Mouse (Mus musculus) hindbrain, embryonic 13.5 days (tissue): ENCODE measurements around the gene Ryr2. TPM values are rescaled to one million over a fixed set of nuclear protein-coding genes. Genes with fewer than 3 reads are reported as not detected.

Experiments
- ATAC-seq: fragments of 200-750 bp; cut with Nextera tagmentation; 2 replicates; pipeline ENCODE4 v1.8.0; 2017; ENCODE audit warnings: moderate TSS enrichment; ENCODE audit not compliant: low FRiP score
- H3K27ac ChIP-seq: fragments of 300-500 bp; sonication (generic); 2 replicates; pipeline ENCODE4 v1.5.1; 2015; ENCODE audit warnings: inconsistent platforms, mild to moderate bottlenecking, moderate library complexity
- H3K27me3 ChIP-seq: fragments of 300-500 bp; sonication (generic); 2 replicates; pipeline ENCODE4 v1.6.1; 2015; ENCODE audit warnings: mild to moderate bottlenecking, inconsistent platforms
- H3K36me3 ChIP-seq: fragments of 300-500 bp; sonication (generic); 2 replicates; pipeline ENCODE4 v1.6.1; 2015; ENCODE audit warnings: mild to moderate bottlenecking, inconsistent platforms
- H3K4me1 ChIP-seq: fragments of 300-500 bp; sonication (generic); replicated peaks from 2 replicates; pipeline ENCODE4 v1.6.1; 2015; ENCODE audit warnings: inconsistent platforms
- H3K4me2 ChIP-seq: fragments of 300-500 bp; sonication (generic); 2 replicates; pipeline ENCODE4 v1.6.1; 2015; ENCODE audit warnings: inconsistent platforms, mild to moderate bottlenecking, moderate library complexity
- H3K4me3 ChIP-seq: fragments of 300-500 bp; sonication (generic); 2 replicates; pipeline ENCODE4 v1.5.1; 2015; ENCODE audit warnings: mild to moderate bottlenecking, inconsistent platforms
- H3K9ac ChIP-seq: fragments of 300-500 bp; sonication (generic); 2 replicates; pipeline ENCODE4 v1.6.1; 2015; ENCODE audit warnings: mild to moderate bottlenecking, inconsistent platforms
- H3K9me3 ChIP-seq: fragments of 300-500 bp; sonication (generic); 2 replicates; pipeline ENCODE4 v1.6.1; 2016; ENCODE audit warnings: inconsistent platforms
- whole genome bisulfite sequencing: fragments of 180-500 bp; shearing (Covaris S2); methylation state at CpG from one replicate; pipeline ENCODE4 v1.1.7; 2015; 5-methylcytosine and 5-hydroxymethylcytosine counted together
- polyA plus RNA-seq: library from polyadenylated mRNA; unstranded; fragments of >200 nt; fragmentation: Nextera tagmentation; extraction: Ambion mirVana; gene quantifications from 2 replicates; pipeline ENCODE4 v1.2.1, GENCODE M21; 2015

Gene Ryr2
- polyA plus RNA-seq, 1 experiment from 2014 or later = 2.2 TPM

DNA sequence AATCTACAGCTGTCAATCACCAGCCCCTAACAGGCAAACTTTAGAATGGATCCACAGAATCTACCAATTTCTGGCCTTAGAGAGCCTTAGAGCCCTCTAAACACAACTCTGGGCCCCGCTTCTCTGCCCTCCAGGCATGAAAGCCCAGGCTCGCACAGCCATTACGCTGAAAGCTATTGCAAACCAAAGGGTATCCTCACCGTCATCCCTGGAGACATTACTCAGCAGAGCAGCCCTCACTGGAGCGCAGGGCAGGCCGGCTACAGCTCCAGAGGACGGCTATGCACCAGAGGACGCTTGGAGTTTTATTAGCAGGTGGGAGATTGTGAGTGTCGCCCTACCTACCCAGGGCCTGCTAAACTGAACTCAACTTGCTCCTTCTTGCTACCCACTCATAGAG, 88.7 kb downstream of the Ryr2 start:
- Histone ChIP-seq H3K4me1 (0 out of 2 replicates have a peak, but pooled peaks cover 3% of the 10 kb centered on the region), H3K4me2 (no peak overlapping the region), H3K4me3 (no peak overlapping the region), H3K9me3 (no peaks in the 10 kb centered on the region), H3K9ac (no peak overlapping the region), H3K36me3 (no peaks in the 10 kb centered on the region), H3K27me3 (no peaks in the 10 kb centered on the region), H3K27ac (0 out of 2 replicates have a peak overlapping the region, but pooled peaks have one; percentile 10)
- ATAC-seq = peak; percentile 75; the same call in 1 of the 2 replicates
- 64% methylated on average over 9 of the region's 9 CpGs for WGBS

DNA sequence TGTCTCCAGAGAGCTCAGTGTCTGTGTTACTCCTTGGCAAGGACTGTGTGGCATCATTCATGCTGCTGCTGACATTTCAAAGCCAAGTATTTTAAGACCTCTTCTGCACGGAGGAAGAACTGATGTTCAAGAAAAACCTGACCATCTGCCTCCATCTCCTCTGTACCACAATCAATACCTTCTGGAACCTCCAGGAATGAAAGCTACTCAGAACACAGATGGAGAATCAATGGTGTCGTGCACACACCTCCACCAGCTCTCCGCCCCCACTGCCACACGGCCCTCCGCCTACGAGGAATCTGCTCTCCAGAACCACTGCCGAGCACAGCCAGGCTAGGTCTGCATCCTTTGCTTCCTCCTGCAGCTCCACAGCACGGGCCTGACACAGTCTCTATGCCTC, 92.8 kb downstream of the Ryr2 start:
- H3K36me3 ChIP-seq = no peaks in the 10 kb centered on the region
- H3K9ac ChIP-seq = no peak overlapping the region
- no peak overlapping the region for H3K4me3 ChIP-seq
- peaks cover 6% of the 10 kb centered on the region; the same call in 1 of the 2 replicates for H3K4me1 ChIP-seq
- 82% methylated on average over 8 of the region's 8 CpGs for WGBS
- no peak overlapping the region for H3K4me2 ChIP-seq
- no peaks in the 10 kb centered on the region for H3K27me3 ChIP-seq
- no peak for ATAC-seq
- H3K9me3 ChIP-seq = no peaks in the 10 kb centered on the region
- H3K27ac ChIP-seq = no peak overlapping the region

DNA sequence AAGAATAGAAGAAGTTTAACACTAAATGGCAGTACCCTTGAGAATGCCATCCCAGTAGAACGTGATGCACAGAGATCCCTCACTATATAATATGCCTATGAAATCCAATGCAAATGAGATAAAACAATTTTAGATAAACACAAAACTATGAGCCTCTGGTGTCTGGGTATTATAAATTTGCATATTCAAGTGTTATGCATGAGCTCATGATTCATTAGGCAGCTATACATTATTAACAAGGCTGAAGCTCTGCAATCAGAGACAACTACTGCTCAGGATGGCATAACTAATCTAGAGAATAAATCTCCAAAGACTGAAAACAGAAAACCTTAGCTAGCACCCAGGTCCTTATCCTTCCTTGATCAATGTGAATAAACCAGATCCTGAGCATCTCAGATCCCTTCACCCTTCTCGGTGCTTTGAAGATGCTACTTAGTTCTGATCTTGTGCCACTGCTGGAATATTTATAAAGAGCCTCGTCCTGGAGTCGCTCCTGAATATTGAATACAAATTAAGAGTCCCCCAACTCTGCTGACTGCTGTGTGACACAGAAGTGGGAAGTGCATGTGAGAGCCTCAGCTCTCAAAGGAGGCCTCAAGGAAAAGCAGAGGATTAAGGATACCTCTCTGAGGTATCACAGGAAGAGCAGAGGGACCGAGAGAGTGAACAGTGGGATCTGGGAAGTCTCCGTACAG, 97.6 kb downstream of the Ryr2 start:
- Histone ChIP-seq H3K4me1 (peaks cover 6% of the 10 kb centered on the region; the same call in 1 of the 2 replicates), H3K4me3 (no peak overlapping the region), H3K9ac (no peak overlapping the region), H3K36me3 (no peaks in the 10 kb centered on the region), H3K4me2 (no peak overlapping the region), H3K9me3 (no peaks in the 10 kb centered on the region), H3K27me3 (no peaks in the 10 kb centered on the region), H3K27ac (peak overlapping the region; percentile 35)
- ATAC-seq = no peak
- 63% methylated on average over 6 of the region's 6 CpGs for WGBS

DNA sequence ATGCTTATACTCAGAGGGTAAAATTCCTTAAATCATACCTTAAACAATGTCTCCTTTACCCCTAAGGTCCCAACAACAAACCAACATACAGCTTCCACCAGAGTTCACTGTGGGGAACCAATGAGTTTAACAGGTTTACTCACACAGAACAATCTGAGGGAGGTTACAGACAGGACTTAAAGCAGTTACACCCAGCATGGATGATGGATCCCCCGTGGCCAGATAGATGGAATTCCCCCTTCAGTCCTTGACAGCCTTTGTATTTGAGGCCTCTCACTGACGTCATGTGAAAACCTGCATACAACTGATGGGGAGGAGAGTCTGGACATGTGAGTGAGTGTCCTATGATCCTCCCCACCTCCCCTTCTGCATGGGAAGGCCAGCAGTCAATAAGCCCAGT, 99.2 kb downstream of the Ryr2 start:
- 62% methylated on average over 2 of the region's 2 CpGs for WGBS

DNA sequence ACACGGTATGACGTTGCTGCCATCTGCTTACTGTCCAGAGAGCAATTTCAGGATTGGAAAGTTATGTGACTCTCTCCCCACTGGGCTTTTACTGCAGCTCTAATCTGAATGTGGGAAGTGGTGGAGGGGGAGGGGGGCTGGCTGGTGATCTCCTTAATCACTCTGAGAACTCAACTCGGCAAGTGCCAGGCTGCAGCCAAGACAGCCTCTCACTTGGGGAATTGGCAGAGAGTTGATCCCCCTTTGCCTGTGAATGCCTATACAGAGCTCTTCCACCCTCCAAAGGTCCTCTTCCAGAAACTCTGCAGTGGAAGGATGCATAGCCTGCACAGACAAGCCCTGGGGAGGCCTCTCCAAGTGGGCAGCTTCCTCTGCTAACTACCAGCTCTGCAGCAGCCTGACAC, 104.9 kb downstream of the Ryr2 start:
- Histone ChIP-seq H3K27ac (no peak overlapping the region), H3K36me3 (no peaks in the 10 kb centered on the region), H3K4me1 (0 out of 2 replicates have a peak, but pooled peaks cover 4% of the 10 kb centered on the region), H3K9me3 (no peaks in the 10 kb centered on the region), H3K4me3 (no peak overlapping the region), H3K27me3 (no peaks in the 10 kb centered on the region), H3K4me2 (no peak overlapping the region), H3K9ac (no peak overlapping the region)
- 69% methylated on average over 3 of the region's 3 CpGs for WGBS
- ATAC-seq = no peak

More for the DNA sequence above, 99.2 kb downstream of the Ryr2 start:
- Histone ChIP-seq H3K4me2 (no peak overlapping the region), H3K9me3 (no peaks in the 10 kb centered on the region), H3K4me3 (no peak overlapping the region), H3K27ac (no peak overlapping the region), H3K4me1 (peaks cover 6% of the 10 kb centered on the region; the same call in 1 of the 2 replicates), H3K27me3 (no peaks in the 10 kb centered on the region), H3K36me3 (no peaks in the 10 kb centered on the region), H3K9ac (no peak overlapping the region)
- no peak for ATAC-seq

DNA sequence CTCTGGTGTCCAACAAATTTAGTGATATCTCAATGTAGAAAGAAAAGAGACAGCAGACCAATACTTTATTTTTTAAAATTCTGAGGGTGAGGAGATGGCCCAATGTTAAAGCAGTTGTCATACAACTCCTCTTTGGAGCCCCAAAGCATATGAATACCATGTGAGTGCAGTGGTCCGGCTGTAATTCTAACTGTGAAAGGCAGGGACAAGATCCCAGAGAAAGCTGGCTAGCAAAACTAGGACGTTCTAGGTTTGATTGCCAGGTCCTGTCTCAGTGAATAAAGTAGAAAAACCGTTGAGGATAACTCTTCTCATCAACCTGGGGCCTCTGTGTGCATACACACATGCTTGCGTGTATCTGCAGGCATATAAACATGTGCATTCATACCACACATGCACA, 106.9 kb downstream of the Ryr2 start:
- Histone ChIP-seq H3K4me3 (no peak overlapping the region), H3K36me3 (no peaks in the 10 kb centered on the region), H3K4me2 (no peak overlapping the region), H3K9ac (no peak overlapping the region), H3K27me3 (no peaks in the 10 kb centered on the region), H3K4me1 (0 out of 2 replicates have a peak, but pooled peaks cover 4% of the 10 kb centered on the region), H3K27ac (no peak overlapping the region), H3K9me3 (no peaks in the 10 kb centered on the region)
- ATAC-seq = no peak
- WGBS = 75% methylated on average over 4 of the region's 4 CpGs

DNA sequence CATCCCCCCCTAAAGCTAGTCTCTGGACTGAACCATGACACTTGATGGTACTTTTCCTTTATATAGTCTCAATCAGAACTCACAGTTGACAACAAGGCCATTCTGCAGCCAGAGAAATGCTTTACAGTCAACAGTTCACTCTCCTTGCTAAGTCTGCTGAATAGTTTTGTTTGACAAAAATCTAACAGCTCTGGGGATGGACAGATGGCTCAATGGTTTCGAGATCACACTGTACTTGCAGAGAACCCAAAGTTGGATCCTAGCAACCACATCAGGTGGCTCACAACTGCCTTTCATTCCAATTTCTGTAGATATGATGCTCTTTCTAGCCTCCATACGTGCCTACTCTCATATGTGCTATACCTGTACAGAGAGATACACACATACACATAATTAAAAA, 109.4 kb downstream of the Ryr2 start:
- no peak overlapping the region for H3K9ac ChIP-seq
- H3K36me3 ChIP-seq = no peaks in the 10 kb centered on the region
- H3K4me1 ChIP-seq = 0 out of 2 replicates have a peak, but pooled peaks cover 4% of the 10 kb centered on the region
- H3K27me3 ChIP-seq = no peaks in the 10 kb centered on the region
- H3K9me3 ChIP-seq = no peaks in the 10 kb centered on the region
- H3K27ac ChIP-seq = no peak overlapping the region
- H3K4me3 ChIP-seq = no peak overlapping the region
- H3K4me2 ChIP-seq = no peak overlapping the region
- no peak for ATAC-seq
- WGBS = 84% methylated on average over 2 of the region's 2 CpGs

DNA sequence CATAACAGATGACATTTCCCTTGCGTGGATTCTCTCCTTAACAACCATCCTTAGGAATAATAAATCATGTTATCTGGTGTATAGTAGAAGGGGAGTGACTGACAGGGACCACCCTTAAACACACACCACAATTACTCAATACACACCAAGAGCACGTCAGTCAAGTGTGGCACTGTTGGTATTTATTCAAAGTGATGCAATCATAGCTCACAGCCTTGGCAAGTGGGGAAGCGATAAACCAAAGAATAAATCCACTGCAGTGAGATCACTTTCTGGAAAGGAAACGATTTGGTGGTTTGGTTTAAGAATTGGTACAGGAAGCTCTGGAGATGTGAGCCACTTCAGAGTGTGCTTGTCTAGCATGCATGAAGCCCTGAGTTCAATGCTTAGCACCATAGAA, 119.2 kb downstream of the Ryr2 start:
- H3K9ac ChIP-seq = no peak overlapping the region
- H3K27me3 ChIP-seq = no peaks in the 10 kb centered on the region
- no peak for ATAC-seq
- no peak overlapping the region for H3K4me3 ChIP-seq
- H3K27ac ChIP-seq = no peak overlapping the region
- H3K36me3 ChIP-seq = no peaks in the 10 kb centered on the region
- WGBS = 75% methylated on average over 4 of the region's 4 CpGs
- no peak overlapping the region for H3K4me2 ChIP-seq
- no peaks in the 10 kb centered on the region for H3K4me1 ChIP-seq
- H3K9me3 ChIP-seq = no peaks in the 10 kb centered on the region

DNA sequence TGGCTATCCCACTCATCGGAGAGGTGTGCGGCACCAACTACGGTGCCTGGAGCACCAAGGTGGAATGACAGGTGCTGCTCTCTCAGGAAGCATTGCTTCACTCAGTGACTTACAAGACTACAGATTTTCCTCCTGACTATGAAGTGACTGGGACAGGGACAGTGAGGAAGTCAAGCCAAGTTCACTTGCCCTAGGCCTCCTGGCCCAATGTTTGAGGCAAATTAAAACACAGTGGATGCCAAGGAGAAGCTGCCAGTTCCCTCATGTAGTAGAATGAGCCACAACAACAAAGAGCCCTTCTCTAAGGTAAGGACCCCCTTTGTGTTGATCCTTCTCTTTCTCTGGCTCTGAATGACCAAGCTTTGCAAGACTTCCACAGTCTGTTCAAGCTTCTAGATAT, 121.7 kb downstream of the Ryr2 start:
- no peaks in the 10 kb centered on the region for H3K36me3 ChIP-seq
- no peak overlapping the region for H3K9ac ChIP-seq
- no peaks in the 10 kb centered on the region for H3K4me1 ChIP-seq
- no peak overlapping the region for H3K4me3 ChIP-seq
- no peaks in the 10 kb centered on the region for H3K9me3 ChIP-seq
- ATAC-seq = no peak
- 99% methylated on average over 3 of the region's 3 CpGs for WGBS
- no peaks in the 10 kb centered on the region for H3K27me3 ChIP-seq
- H3K27ac ChIP-seq = no peak overlapping the region
- H3K4me2 ChIP-seq = no peak overlapping the region

DNA sequence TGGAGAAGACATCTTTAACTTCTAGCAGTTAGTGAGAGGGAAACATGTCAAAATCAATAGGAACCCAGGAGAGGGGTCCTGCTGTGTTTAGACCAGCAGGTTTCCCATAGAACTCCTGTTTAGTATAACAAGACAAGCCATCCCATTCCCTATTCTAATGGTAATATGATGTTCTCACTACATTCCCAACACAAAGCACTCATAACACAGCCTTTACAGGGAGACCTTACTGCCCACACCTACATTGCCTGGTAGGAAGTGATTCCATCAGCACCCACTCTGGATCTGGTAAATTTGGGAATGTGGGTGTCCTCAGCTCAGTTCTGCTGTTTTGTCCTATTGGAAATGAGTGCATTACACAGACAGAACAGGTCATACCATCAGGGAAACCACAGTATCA, 127.7 kb downstream of the Ryr2 start:
- no peak for ATAC-seq
- no peaks in the 10 kb centered on the region for H3K27me3 ChIP-seq
- no peaks in the 10 kb centered on the region for H3K36me3 ChIP-seq
- H3K4me2 ChIP-seq = no peak overlapping the region
- no peak overlapping the region for H3K9ac ChIP-seq
- no peak overlapping the region for H3K4me3 ChIP-seq
- H3K4me1 ChIP-seq = no peaks in the 10 kb centered on the region
- H3K9me3 ChIP-seq = no peaks in the 10 kb centered on the region
- H3K27ac ChIP-seq = no peak overlapping the region

DNA sequence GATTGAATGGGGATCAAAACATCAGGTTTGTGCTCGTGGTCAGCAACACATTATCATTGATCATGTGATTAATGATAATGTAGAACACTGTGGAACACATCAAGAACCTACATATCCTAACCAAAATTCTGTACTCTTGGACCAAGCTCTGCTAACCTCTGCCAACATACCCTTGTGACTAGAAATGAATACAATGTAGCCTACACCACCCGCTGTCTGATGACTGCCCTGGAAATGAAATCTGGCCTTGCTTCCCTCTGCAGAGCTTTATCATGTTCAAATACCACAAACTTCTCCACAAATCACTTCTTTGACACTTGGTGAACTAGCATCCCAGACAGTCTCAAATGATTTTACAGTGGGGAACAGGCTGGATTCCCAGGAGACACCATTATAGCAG, 128.4 kb downstream of the Ryr2 start:
- Histone ChIP-seq H3K9me3 (no peaks in the 10 kb centered on the region), H3K27me3 (no peaks in the 10 kb centered on the region), H3K4me1 (no peaks in the 10 kb centered on the region), H3K4me2 (no peak overlapping the region), H3K4me3 (no peak overlapping the region), H3K9ac (no peak overlapping the region), H3K36me3 (no peaks in the 10 kb centered on the region), H3K27ac (no peak overlapping the region)
- WGBS = 98% methylated on average over 2 of the region's 2 CpGs
- ATAC-seq = no peak

DNA sequence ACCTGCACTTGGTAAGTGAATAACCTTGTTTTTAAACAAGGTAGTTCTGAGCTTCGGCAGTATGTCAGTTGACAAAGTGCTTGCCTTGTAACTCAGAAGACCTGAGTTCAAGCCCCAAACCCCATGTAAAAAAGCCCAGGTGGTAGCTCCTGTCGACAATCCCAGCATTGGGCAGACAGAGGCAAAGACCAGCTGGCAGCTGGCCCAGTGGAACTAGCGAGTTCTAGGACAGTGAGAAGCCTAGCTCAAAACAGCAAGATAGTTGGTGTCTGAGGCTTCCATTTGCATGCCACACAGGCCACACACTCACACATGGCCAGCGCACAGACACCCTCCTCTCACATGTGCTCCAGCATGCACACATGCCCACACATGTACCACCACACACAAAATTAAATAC, 129.1 kb downstream of the Ryr2 start:
- Histone ChIP-seq H3K9ac (no peak overlapping the region), H3K4me3 (no peak overlapping the region), H3K27ac (no peak overlapping the region), H3K9me3 (no peaks in the 10 kb centered on the region), H3K27me3 (no peaks in the 10 kb centered on the region), H3K36me3 (no peaks in the 10 kb centered on the region), H3K4me2 (no peak overlapping the region), H3K4me1 (no peaks in the 10 kb centered on the region)
- ATAC-seq = no peak
- WGBS = 86% methylated on average over 4 of the region's 4 CpGs

DNA sequence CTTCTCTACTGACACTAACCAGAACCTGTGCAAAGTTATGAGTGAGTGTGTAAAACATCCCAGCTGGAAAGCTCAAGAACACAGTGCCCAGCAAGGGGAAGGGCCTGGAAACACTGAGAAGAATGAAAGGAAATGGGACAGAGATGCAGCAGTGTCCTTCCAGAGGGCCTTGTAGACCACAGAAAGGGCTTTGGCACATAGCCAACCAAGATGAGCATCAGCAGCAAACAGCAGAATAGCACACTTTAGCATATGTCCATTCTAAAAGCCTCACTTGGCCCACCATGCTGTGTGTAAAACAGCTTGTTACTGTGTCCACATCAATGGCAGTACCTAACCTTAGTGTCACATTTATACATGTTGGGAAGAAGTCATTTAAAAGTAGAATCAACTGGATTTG, 142.4 kb downstream of the Ryr2 start:
- H3K4me1 ChIP-seq = no peaks in the 10 kb centered on the region
- H3K4me2 ChIP-seq = no peak overlapping the region

More for the DNA sequence above, 142.4 kb downstream of the Ryr2 start:
- no peak for ATAC-seq
- Histone ChIP-seq H3K9me3 (no peaks in the 10 kb centered on the region), H3K36me3 (no peaks in the 10 kb centered on the region), H3K27ac (no peak overlapping the region), H3K4me3 (no peak overlapping the region), H3K27me3 (no peaks in the 10 kb centered on the region), H3K9ac (no peak overlapping the region)
